Mouse (Mus musculus) adrenal gland, adult 18-20 months (tissue): ENCODE results near the gene Rrp8. TPM values are rescaled to one million over a fixed set of nuclear protein-coding genes. Genes with fewer than 3 reads are reported as not detected.
A peak's percentile ranks its signal among the peaks of the same experiment; 100 is the strongest.
"Not testable (repeated sequence)": the region's sequence is repeated elsewhere in the genome, so short reads cannot be mapped to it uniquely, and the experiment has no call there.

Experiments
- DNase-seq, 2 experiments: peaks; one replicate each; pipeline ENCODE4 v3.0.0; 2021 to 2022; ENCODE audit warnings: low spot score in 2 of 2
- total RNA-seq, 2 experiments: library from RNA; stranded (reverse); gene quantifications; 1 replicate in 1 of 2; 2 replicates in 1 of 2; pipeline ENCODE4 v1.2.3; 2021

Rrp8 gene
- total RNA-seq, 2 experiments from 2014 or later = 21.5 to 25.0 TPM

- DNase-seq = peak; percentile 79 to 81
Observed at GRCm38 (mm10) chr7:105751491-105752433, 14.6 kb upstream of the Rrp8 start, which contains the start of gene Tpp1. Gene Tpp1 (minus strand): TSS chr7:105752235.

GRCm38 (mm10) chr7:105747776-105748175 is 10.6 kb upstream of the Rrp8 start:
- no peak for DNase-seq

GRCm38 (mm10) chr7:105743926-105744590 is 6.9 kb upstream of the Rrp8 start, which contains the start of gene Taf10:
Gene Taf10 (minus strand): TSS chr7:105744361.
- peak; percentile 80 to 83 for DNase-seq

GRCm38 (mm10) chr7:105743246-105743925 is 6.2 kb upstream of the Rrp8 start:
- not testable (repeated sequence) for DNase-seq

GRCm38 (mm10) chr7:105742539-105743215 is 5.5 kb upstream of the Rrp8 start:
- DNase-seq = not testable (repeated sequence)

GRCm38 (mm10) chr7:105741978-105742377 is 4.8 kb upstream of the Rrp8 start:
- DNase-seq = no peak

- DNase-seq = no peak
Observed at GRCm38 (mm10) chr7:105740851-105741250, 3.7 kb upstream of the Rrp8 start.

GRCm38 (mm10) chr7:105740089-105740795 is 3.1 kb upstream of the Rrp8 start:
- DNase-seq = no peak

- DNase-seq = no peak
Observed at GRCm38 (mm10) chr7:105738948-105739347, 1.8 kb upstream of the Rrp8 start.

GRCm38 (mm10) chr7:105738286-105738685 is 1.1 kb upstream of the Rrp8 start:
- no peak for DNase-seq

GRCm38 (mm10) chr7:105737648-105738047 is 463 bp upstream of the Rrp8 start:
- no peak for DNase-seq

- DNase-seq = peak; percentile 86 to 89
Observed at GRCm38 (mm10) chr7:105736264-105736901, 802 bp downstream of the Rrp8 start, which contains the start of gene Ilk. Gene Ilk (plus strand): TSS chr7:105736592.

GRCm38 (mm10) chr7:105735464-105735863 is 1.7 kb downstream of the Rrp8 start:
- not testable (repeated sequence) for DNase-seq

- no peak for DNase-seq
Observed at GRCm38 (mm10) chr7:105734826-105735225, 2.4 kb downstream of the Rrp8 start.

- no peak for DNase-seq
Observed at GRCm38 (mm10) chr7:105733836-105734235, 3.3 kb downstream of the Rrp8 start.

- no peak for DNase-seq
Observed at GRCm38 (mm10) chr7:105728701-105729428, 8.3 kb downstream of the Rrp8 start.

- no peak for DNase-seq
Observed at GRCm38 (mm10) chr7:105726980-105727325, 10.2 kb downstream of the Rrp8 start.

GRCm38 (mm10) chr7:105726144-105726979 is 10.8 kb downstream of the Rrp8 start:
- no peak for DNase-seq
